Mouse (Mus musculus) heart, adult 9 months (tissue): Measurements from ENCODE around the gene Stat6.

ENCODE experiments used
- DNase-seq, 2 experiments: peaks; one replicate each; pipeline ENCODE4 v3.0.0; 2022; ENCODE audit warnings: low spot score in 2 of 2

Stat6 gene

GRCm38 (mm10) chr10:127671276-127671675 lies 28.5 kb downstream of the Stat6 start:
- DNase-seq, result no peak

DNA sequence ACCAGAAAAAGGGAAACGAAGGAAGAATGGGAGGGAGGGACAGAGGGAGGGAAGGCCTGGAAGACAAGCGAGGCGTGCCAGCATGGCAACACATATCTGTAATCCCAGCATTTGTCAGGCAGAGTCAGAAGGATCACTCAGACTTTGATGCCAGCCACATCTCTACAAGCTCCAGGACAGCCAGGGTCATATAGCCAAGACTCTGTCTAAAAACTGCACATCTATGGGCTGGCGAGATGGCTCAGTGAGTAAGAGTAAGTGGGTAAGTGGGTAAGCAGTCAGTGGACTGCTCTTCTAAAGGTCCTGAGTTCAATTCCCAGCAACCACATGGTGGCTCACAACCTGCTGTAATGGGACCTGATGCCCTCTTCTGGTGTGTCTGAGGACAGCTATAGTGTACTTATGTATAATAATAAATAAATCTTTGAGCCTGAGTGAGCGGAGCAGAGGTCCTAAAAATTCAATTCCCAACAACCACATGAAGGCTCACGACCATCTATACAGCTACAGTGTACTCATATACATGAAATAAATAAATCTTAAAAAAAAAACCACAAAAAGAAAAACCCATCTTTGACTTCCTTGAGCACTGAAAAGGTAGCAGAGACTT lies 31.4 kb downstream of the Stat6 start:
- DNase-seq, result no peak

DNA sequence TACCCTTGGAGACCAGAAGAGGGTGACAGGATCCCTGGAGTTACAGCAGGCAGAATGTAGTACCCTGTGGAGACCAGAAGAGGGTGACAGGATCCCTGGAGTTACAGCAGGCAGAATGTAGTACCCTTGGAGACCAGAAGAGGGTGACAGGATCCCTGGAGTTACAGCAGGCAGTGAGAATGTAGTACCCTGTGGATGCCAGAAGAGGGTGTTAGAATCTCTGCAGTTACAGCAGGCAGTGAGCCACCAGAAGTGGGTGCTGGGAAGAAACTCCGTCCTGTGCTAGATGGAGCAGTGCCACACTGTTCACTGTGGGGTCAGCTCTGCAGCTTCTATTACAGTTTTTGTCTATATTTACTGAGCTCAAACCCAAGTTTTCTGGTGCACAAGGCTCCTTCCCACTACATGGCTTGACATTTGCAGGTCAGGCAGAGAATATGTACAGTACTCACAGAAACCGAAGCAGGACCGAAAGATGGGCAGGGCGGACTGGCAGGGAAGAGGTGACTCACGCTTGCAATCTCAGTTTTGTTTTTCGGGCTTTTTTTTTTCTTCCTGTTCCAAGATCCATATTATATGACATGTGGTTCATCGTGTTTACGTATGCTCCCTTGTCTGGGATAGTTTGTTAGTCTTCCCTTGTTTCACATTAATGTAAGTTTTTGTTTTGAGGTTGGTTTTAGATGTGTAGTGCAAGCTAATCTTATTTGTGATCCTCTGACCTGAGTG lies 32.2 kb downstream of the Stat6 start:
- DNase-seq, result peak; percentile 93 to 96

DNA sequence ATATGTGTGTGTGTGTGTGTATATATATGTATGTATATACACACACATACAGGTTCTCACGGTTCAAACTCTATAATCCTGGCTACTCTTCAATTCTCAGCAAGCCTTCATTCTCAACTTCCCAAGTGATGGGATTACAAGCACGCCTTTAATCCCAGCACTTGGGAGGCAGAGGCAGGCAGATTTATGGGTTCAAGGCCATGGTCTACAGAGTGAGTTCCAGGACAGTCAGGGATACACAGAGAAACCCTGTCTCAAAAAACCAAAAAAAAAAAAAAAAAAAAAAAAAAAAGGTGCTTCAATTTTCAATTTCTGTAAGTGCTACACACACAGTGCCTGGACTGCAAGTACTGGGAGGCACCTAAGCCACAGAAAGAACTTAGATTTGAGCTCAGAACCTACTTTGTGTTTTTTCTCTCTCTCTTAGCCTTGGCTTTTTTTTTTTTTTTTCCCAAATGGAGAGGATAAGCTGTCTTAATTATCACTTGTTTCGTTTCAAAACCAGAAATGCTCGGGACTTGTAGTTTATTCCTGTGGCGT lies 33.1 kb downstream of the Stat6 start:
- no peak for DNase-seq

DNA sequence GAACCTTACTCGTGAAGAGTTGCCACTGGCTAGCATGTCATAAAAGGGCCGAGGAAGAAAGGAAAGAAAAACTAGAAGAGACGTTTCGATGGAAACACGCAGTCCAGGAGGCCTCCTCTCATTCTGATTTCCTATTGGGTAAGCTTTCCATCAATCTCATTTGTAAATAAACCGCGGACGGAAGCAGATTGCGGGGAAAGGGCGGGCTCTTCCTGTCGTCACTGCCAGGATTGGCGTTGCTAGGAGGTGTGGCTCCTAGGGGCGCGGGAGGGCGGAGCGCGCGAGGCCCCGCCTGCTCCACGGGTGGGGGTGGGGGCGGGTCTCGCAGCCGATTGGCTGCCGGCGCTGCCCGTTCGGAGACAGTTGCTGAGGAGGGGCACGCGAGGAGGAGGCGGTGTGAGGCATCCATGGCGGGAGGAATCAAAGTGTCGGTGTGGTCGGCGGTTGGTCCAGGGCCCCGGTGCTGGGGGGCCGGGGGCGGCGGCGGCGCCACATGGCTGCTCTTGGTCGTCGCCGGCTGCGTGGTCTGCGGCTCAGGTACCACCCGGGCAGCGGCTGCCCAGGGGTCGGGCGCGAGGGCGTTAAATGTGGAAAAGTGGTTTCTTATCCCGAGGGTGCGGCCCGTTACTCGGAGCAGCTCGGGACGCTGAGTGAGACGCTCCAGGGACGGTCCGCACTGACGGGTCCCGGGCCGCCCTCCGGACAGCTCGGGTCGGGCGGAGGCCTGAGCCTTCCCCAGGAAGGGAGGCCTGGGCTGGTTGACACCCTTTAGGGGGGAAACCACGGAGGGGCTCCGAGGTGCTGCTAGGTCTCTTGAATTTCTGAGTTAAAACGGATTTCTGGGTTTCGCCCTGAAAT lies 34.1 kb downstream of the Stat6 start:
- DNase-seq, result peak; percentile 94 to 97

DNA sequence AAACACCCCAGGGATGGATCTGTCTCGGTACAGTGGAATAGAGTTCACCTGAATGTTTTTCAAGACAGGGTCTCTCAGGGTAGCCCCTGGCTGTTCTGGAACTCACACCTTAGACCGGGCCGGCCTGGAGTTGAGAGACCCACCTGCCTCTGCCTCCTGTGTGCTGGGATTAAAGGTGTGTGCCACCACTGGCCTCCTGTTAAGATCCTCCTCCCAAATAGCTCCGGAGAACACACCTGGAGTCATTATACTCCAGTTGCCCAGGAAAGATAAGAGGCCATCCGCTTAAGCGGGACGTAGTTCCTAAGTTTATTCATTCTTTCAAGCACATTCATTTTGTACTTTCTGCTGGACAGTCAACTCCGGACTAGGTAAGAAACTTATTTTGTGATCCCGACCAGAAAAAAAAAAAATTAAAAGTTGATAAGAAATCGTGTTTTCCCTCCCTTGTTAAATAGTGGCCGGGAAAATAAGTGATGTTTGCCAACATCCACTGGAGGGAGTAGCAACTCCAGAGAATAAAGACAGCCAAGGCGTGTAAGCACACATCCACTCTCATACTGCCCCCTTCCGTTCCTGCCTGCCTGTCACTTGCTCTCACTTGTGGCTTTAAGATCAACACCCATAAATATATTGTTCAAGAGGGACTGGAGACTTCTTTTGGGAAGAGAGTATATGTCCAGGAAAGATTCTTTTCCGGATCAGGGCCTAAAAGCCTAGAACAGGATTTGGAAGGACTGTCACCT lies 35.0 kb downstream of the Stat6 start:
- peak in 1 of 2 experiments; percentile 58 for DNase-seq

GRCm38 (mm10) chr10:127679208-127679607 lies 36.4 kb downstream of the Stat6 start:
- DNase-seq, result no peak

- no peak for DNase-seq
Observed at GRCm38 (mm10) chr10:127679881-127680280, 37.1 kb downstream of the Stat6 start.

DNA sequence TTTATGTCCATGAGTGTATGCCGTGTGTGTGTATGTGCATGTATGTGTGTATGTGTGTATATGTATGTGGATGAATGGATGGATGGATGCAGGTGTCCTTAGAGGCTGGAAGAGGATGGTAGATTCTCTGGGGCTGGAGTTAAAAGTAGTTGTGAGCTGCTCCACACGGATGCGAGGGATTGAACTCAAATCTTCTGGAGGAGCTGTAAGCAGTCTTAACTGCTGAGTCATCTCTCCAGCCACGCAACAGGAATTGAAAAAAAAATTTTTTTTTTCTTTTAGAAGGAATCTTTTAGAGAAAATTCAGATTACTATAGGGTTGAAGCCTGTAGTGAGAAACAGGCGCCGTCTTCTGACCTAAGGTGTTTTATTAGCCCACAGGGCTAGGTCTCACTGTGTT lies 40.1 kb downstream of the Stat6 start:
- DNase-seq, result no peak

DNA sequence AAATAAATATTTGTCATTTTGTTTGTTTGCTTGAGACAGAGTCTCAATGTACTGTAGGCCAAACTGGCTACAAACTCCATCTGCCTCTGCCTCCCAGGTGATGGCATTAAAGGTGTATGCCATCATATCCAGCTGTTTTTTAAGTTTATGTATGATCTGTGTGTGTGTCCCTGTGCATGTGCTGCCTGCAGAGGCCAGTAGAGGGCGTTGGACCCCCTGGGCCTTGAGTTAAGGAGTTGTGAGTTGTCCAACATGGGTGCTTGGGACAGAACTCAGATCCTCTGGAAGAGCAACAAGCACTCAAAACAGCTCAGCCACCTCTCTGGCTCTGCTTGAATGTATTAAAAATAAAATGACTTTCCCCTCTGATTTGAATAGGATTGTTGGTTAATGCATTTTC lies 48.3 kb downstream of the Stat6 start:
- no peak for DNase-seq

GRCm38 (mm10) chr10:127694636-127695035 lies 51.9 kb downstream of the Stat6 start:
- DNase-seq, result no peak

DNA sequence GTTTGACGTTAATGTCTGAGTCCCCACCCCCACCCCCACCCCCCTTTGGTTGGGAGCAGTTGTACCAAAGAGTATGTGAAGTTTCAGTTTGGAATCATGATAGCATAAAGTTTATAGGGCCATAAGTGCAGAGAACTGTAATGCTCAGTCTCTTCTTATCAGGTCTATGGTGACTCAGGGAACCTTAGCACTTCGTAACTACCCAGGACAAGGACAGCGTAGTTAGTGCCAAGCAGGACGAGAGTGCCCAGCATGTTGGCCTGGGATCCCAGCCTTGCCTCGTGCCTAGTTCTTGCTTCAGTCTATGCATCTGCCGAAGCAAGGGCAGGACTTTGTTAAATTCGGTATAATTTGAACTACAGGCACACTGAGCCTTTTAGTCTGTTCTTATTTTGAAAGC lies 53.0 kb downstream of the Stat6 start:
- no peak for DNase-seq

DNA sequence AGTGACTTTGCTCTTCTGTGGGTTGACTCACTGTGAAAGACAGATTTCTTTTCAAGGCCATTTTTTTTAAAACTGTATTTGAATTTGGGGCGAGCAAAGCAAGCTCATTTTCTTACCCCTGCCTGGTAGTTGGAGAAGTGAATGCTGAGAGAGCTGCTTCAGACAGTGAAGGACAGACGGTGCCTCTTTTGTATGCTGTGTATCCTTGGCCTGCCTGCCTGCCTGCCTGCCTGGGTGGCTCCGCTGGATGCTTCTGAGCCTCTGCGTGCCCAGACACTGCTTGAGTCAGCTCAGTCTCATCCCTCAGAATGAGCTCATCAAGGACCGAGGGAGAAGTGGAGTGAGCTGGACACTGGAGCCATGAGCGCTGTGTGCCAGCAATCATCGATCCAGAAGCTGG lies 56.2 kb downstream of the Stat6 start:
- DNase-seq, result no peak

- no peak for DNase-seq
Observed at GRCm38 (mm10) chr10:127703299-127703698, 60.5 kb downstream of the Stat6 start.

GRCm38 (mm10) chr10:127704293-127704692 lies 61.5 kb downstream of the Stat6 start:
- DNase-seq, result no peak

GRCm38 (mm10) chr10:127704766-127705220 lies 62.0 kb downstream of the Stat6 start, which contains the start of gene Myo1a:
TSS of gene Myo1a (plus strand) at chr10:127705170.
- no peak for DNase-seq

DNA sequence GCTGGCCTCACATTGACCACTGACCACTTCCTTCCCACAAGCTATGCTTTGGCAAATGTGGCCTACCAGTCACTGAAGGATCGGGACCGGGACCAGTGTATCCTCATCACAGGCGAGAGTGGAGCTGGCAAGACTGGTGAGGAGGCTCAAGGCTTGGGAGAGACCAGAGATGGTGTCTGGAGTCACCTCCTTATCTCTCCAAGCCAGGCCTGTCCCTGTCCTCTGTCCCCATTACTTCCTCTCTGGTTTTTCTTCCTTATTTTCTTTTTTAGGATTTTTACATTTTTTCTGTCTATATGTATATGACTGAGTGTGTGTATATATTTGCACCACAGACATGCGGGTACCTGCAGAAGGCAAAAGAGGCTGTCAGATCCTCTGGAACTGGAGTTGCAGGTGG lies 63.0 kb downstream of the Stat6 start:
- DNase-seq, result no peak

DNA sequence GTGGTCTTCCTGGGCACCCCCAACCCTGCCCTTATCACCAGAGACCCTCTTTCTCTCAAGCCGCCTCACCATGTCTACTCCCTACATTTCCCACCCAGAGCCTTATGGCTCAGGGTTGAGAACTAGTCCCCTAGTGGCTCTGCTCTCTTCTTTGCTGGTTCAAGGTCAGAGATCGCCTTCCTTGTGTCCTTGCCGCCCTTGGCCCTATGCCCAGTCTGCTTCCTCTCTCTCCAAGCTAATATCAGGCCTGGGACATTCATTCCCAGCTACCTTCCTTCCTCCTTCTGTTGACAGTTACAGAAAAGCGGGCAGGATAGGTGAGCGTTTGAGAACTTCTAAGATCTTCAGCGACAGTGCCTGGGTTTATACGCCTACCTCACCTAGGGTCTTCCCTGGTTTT lies 64.9 kb downstream of the Stat6 start:
- DNase-seq, result peak in 1 of 2 experiments; percentile 22

- no peak for DNase-seq
Observed at GRCm38 (mm10) chr10:127708850-127709370, 66.1 kb downstream of the Stat6 start.

GRCm38 (mm10) chr10:127710331-127710730 lies 67.5 kb downstream of the Stat6 start:
- no peak for DNase-seq
